Mouse (Mus musculus): ENCODE measurements around the gene Tbc1d7. TPM values are rescaled to one million over a fixed set of nuclear protein-coding genes. Genes with fewer than 3 reads are reported as not detected.

Gene Tbc1d7
- polyA plus RNA-seq (2012) = 1.2 and 3.1 TPM in 2 replicates

DNA sequence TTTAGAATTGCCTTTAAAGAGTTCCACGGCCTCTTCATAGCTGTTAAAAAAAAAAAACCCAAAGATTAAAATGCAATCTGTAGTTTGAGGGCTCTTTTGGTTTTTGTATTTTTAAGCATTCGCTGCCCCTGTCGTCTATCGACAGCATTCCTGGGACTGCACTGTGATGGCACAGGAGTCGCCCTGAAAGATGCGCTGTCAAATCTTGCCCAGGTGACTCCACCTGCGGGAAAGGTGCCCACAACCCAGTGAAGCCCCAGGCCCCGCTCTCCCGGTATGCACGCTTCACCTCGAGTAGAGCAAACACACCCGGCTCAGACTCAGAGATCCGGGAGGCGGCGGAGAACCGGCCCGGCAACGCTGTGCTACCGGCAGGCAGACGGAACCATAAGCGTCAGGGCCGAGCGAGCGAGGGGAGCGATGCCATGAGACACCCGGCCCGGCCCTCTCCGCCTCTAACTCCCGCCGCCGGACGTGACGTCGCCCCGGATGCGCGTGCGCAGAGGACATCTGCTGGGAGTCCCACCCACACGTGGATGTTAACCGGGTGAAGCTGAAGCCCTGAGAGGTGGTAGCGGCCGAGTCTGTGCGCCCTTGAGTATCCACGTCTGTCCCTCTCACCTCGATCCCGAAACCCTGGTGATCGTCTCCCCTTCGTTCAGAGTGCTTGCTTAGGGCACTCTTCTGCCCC lies at the start of gene Tbc1d7:
Tbc1d7 (minus strand) TSS at position 482 of the 691 bp plus-strand sequence.

Other genes starting within 250 kb of the Tbc1d7 start
- gene Gfod1, start 132.7 kb upstream of the Tbc1d7 start, polyA plus RNA-seq (2012) = 8.8 and 13.1 TPM in 2 replicates
- gene Sirt5, start 194.0 kb upstream of the Tbc1d7 start, polyA plus RNA-seq (2012) = 9.2 and 13.3 TPM in 2 replicates
- gene Nol7, start 226.9 kb upstream of the Tbc1d7 start, polyA plus RNA-seq (2012) = 143 and 215 TPM in 2 replicates